Mouse (Mus musculus): ENCODE measurements at regions not wholly inside any gene's neighbourhood (a gene's known extent, or its start where the extent isn't known, plus 50 kb on each side); places are given as distances from the start of the nearest gene placed in this dataset.
A peak's percentile ranks its signal among the peaks of the same experiment; 100 is the strongest.

GRCm38 (mm10) chr9:94467846-94468245, 70.0 kb downstream of the 1190002N15Rik start:
- TF ChIP-seq CTCF (conservative IDR thresholded peaks at IDR 0.05), result no peak
- no peak for DNase-seq (ENCODE audit: low spot score in 2 of 2)
- Histone ChIP-seq H3K4me3 (no peak overlapping the region), H3K27ac (no peak overlapping the region)

- no peak for TF ChIP-seq CTCF (conservative IDR thresholded peaks at IDR 0.05)
- no peak overlapping the region for H3K27ac ChIP-seq
- H3K4me3 ChIP-seq, result no peak overlapping the region
- peak in 1 of 2 experiments; percentile 23 for DNase-seq (ENCODE audit: low spot score in 2 of 2)
These were observed 81.8 kb downstream of the 1190002N15Rik start for GRCm38 (mm10) chr9:94456085-94456531.

GRCm38 (mm10) chr9:94455466-94455865, 82.4 kb downstream of the 1190002N15Rik start:
- TF ChIP-seq CTCF (conservative IDR thresholded peaks at IDR 0.05), result no peak
- Histone ChIP-seq H3K27ac (no peak overlapping the region), H3K4me3 (no peak overlapping the region)
- DNase-seq (ENCODE audit: low spot score in 2 of 2), result no peak

- TF ChIP-seq CTCF (conservative IDR thresholded peaks at IDR 0.05), result no peak
- no peak overlapping the region for H3K27ac ChIP-seq
- DNase-seq (ENCODE audit: low spot score in 2 of 2), result no peak
- no peak overlapping the region for H3K4me3 ChIP-seq
These were observed 88.0 kb downstream of the 1190002N15Rik start for GRCm38 (mm10) chr9:94449911-94450310.

- DNase-seq (ENCODE audit: low spot score in 2 of 2), result no peak
- TF ChIP-seq CTCF (conservative IDR thresholded peaks at IDR 0.05), result no peak
- Histone ChIP-seq H3K4me3 (no peak overlapping the region), H3K27ac (no peak overlapping the region)
These were observed 91.6 kb downstream of the 1190002N15Rik start for GRCm38 (mm10) chr9:94446182-94446763.

- H3K4me3 ChIP-seq, result no peak overlapping the region
- DNase-seq (ENCODE audit: low spot score in 2 of 2), result no peak
- no peak overlapping the region for H3K27ac ChIP-seq
- TF ChIP-seq CTCF (conservative IDR thresholded peaks at IDR 0.05), result no peak
These were observed 93.6 kb downstream of the 1190002N15Rik start for GRCm38 (mm10) chr9:94444140-94444789.

- H3K27ac ChIP-seq, result no peak overlapping the region
- no peak for DNase-seq (ENCODE audit: low spot score in 2 of 2)
- TF ChIP-seq CTCF (conservative IDR thresholded peaks at IDR 0.05), result no peak
- no peak overlapping the region for H3K4me3 ChIP-seq
These were observed 96.5 kb downstream of the 1190002N15Rik start for GRCm38 (mm10) chr9:94441393-94441792.

- Histone ChIP-seq H3K27ac (no peak overlapping the region), H3K4me3 (no peak overlapping the region)
- DNase-seq (ENCODE audit: low spot score in 2 of 2), result no peak
- TF ChIP-seq CTCF (conservative IDR thresholded peaks at IDR 0.05), result no peak
These were observed 104.4 kb downstream of the 1190002N15Rik start for GRCm38 (mm10) chr9:94433468-94433867.

- TF ChIP-seq CTCF (conservative IDR thresholded peaks at IDR 0.05), result no peak
- H3K4me3 ChIP-seq, result no peak overlapping the region
- no peak for DNase-seq (ENCODE audit: low spot score in 2 of 2)
- no peak overlapping the region for H3K27ac ChIP-seq
These were observed 105.6 kb downstream of the 1190002N15Rik start for GRCm38 (mm10) chr9:94432144-94432747.

- no peak overlapping the region for H3K4me3 ChIP-seq
- DNase-seq (ENCODE audit: low spot score in 2 of 2), result no peak
- no peak overlapping the region for H3K27ac ChIP-seq
- TF ChIP-seq CTCF (conservative IDR thresholded peaks at IDR 0.05), result no peak
These were observed 106.3 kb downstream of the 1190002N15Rik start for GRCm38 (mm10) chr9:94431540-94431939.

- H3K27ac ChIP-seq, result no peak overlapping the region
- no peak overlapping the region for H3K4me3 ChIP-seq
- no peak for TF ChIP-seq CTCF (conservative IDR thresholded peaks at IDR 0.05)
- no peak for DNase-seq (ENCODE audit: low spot score in 2 of 2)
These were observed 106.9 kb downstream of the 1190002N15Rik start for GRCm38 (mm10) chr9:94430996-94431395.

GRCm38 (mm10) chr9:94426740-94427139, 111.1 kb downstream of the 1190002N15Rik start:
- no peak overlapping the region for H3K4me3 ChIP-seq
- TF ChIP-seq CTCF (conservative IDR thresholded peaks at IDR 0.05), result no peak
- DNase-seq (ENCODE audit: low spot score in 2 of 2), result no peak
- no peak overlapping the region for H3K27ac ChIP-seq

- TF ChIP-seq CTCF (conservative IDR thresholded peaks at IDR 0.05), result no peak
- no peak for DNase-seq (ENCODE audit: low spot score in 2 of 2)
- H3K27ac ChIP-seq, result no peak overlapping the region
- no peak overlapping the region for H3K4me3 ChIP-seq
These were observed 112.1 kb downstream of the 1190002N15Rik start for GRCm38 (mm10) chr9:94425804-94426203.

Measured in layer of hippocampus, adult 2 months (tissue).